Mouse (Mus musculus): ENCODE measurements around the gene Klhl3.

The Klhl3 gene

DNA sequence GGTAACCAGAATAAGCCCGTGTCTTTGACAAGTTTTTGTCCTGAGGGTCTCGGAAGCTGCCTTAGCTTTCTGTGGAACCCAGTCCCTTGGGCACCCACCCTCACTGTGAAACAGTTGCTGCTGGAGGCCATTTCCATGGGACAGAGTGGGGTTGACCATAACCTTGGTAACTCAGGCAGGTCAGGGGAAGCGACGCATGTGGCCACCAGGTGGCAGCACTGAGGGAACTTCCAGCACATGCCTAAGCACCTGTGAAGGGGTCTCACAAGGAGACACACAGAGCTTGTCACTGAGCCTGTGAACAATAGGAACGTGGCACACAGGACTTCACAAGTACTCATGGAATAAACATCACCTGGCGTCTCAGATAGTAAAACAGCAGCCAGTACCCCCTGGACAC lies 81.6 kb downstream of the Klhl3 start:
- in situ Hi-C loops (cut with MboI; ENCODE audit: unreplicated experiment in 2 of 2), result no loop called here

DNA sequence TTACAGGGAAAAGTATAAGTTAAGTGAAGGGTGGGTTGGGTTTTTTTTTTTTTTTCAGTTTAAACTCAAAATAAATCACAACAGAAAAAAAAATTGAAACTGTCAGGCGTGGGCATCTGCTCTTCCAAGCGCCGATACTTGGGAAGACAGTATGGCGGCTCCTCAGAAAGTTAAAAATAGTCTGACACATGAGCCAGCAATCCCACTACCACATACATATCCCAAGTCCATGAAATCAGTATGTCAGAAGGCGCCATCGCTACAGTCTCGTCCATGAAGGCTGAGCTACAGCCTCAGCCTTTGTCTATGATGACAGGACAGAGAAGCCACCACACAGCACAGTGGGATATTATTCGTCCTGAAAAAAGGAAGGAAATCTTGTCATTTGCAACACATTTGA lies 86.3 kb downstream of the Klhl3 start:
- in situ Hi-C loops (cut with MboI; ENCODE audit: unreplicated experiment in 2 of 2), result no loop called here

DNA sequence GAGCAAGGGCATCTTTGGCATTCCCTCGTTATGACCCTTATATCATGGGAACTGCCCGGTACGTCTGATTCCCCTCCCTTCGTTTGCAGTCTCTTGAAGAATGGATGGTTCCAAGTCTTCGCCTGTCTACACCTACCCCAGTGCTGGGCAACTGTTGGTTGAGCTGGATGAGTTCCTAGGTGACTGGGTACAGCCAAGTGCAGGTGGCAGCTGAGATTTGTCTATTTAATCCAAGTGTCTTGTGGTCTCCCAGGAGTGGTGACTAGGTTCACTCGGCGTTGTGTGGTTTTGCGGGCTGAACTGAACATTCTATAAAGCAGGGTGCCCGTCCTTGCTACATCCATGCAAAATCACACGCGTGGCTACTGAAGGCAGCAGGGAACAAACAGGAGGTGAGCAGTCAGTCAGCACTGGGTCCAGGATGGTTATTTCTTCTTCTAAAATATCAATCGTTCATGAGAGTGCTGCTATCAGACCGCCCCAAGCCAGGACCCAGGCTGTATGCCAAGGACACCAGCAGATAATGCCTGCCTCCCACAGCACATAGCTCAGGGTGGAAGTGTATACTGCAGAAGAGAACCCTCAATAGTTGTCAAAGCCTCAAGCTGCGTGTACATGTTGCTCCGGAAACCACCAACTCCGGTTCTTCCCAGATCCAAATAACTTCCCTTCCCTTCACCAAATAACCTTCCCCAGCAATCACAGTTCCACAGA lies 87.5 kb downstream of the Klhl3 start:
- in situ Hi-C loops (cut with MboI; ENCODE audit: unreplicated experiment in 2 of 2), result no loop called here

DNA sequence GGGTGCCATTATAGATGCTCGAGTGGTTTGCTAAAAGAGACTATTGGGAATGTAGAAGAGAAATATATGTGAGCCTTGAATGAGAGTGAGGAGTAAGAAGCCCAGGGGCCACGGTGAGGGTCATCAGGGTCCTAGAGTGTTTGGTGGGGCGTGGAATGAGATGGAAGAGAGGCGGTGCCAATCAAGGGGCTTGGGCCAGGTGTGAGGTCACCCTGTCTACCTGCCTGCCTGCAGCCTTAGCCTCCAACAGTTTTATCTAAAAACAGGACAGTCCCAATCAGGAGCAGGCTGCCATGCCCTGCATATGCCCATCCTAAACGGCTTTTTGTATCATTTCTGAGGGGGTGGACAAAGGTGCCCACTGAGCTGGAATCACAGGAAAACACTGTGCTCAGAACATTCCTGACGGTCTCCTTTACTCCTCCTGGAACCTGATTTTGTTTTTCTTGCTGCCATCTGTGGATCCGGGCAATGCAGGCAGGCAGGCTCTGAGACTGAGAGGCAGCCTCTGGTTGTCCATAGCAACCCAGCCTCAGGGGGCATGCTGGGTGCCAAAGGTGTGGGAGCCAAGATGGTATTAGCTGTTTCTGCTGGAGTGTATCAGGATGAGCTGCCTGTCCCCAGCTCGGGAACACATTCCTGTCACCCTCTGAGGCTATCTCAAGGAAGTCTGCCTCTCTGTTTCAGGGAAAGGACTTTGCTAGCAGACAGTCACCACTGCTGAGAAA lies 89.5 kb downstream of the Klhl3 start:
- in situ Hi-C loops (cut with MboI; ENCODE audit: unreplicated experiment in 2 of 2), result loop anchor here (25.0 kb wide), 2 partner anchors 563 to 1813 kb away; no protein-coding TSS in a partner anchor

DNA sequence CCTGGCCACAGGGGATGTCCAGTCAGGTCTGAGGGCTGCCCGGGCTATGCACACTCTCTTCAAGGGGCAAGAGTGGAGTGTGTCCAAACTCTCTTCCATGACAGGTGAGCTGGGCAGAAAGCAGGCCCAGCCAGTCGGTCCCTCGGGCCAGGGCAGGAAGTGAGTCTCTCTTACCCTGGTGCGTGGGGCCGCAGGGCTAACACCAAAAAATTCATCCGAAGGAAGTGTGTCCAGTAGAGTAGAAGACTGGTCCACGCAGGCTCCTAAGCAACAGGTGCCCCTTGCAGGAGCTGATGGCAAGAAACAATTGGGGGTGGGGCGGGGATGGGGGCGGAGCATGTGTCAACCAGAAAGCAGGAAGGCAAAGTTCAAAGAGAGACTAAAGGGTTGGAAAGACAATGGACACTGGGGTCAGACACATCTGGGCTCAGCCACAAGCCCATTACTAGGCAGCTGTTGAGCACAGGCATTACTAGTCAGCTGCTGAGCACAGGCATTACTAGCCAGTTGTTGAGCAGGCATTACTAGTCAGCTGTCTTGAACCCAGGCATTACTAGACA lies 90.3 kb downstream of the Klhl3 start:
- in situ Hi-C loops (cut with MboI; ENCODE audit: unreplicated experiment in 2 of 2), result loop anchor here (25.0 kb wide), 2 partner anchors 564 to 1814 kb away; no protein-coding TSS in a partner anchor

DNA sequence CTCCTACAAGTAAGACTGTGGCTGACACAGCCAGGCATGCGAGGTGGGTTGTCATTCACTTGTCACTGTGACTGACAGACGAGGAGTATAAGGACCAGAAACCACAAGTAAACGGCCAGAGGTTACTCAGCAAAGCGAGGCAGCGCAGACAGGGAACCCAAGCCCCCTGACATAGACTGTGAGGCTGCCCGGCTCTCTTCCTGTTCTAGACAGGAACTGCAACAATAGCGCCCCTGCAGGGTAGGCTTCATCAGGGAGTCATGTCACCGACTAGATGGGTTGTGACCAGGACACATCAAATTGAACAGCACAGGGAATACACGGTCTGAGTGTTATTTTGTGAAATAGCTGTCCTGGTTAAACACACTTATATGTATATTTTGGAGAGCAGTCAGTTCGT lies 93.0 kb downstream of the Klhl3 start:
- in situ Hi-C loops (cut with MboI; ENCODE audit: unreplicated experiment in 2 of 2), result loop anchor here (25.0 kb wide), 2 partner anchors 567 to 1817 kb away; no protein-coding TSS in a partner anchor

DNA sequence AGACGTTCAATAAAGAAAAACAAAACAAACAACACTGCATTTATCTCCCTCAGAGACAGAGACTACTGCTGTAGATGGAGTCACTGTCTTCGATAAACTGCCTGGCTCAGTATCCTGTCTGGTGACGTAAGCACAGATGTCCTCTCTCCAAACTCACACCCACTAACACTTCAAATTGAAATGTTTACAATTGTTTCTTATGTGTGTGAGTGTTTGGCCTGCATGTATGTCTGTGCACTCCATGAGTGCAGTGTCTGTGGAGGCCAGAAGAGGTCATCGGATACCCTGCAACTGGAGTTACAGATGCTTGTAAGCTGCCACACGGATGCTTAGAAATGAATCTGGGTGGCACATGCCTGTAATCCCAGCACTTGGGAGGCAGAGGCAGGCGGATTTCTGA lies 96.1 kb downstream of the Klhl3 start:
- in situ Hi-C loops (cut with MboI; ENCODE audit: unreplicated experiment in 2 of 2), result loop anchor here (25.0 kb wide), 2 partner anchors 570 to 1820 kb away; no protein-coding TSS in a partner anchor

DNA sequence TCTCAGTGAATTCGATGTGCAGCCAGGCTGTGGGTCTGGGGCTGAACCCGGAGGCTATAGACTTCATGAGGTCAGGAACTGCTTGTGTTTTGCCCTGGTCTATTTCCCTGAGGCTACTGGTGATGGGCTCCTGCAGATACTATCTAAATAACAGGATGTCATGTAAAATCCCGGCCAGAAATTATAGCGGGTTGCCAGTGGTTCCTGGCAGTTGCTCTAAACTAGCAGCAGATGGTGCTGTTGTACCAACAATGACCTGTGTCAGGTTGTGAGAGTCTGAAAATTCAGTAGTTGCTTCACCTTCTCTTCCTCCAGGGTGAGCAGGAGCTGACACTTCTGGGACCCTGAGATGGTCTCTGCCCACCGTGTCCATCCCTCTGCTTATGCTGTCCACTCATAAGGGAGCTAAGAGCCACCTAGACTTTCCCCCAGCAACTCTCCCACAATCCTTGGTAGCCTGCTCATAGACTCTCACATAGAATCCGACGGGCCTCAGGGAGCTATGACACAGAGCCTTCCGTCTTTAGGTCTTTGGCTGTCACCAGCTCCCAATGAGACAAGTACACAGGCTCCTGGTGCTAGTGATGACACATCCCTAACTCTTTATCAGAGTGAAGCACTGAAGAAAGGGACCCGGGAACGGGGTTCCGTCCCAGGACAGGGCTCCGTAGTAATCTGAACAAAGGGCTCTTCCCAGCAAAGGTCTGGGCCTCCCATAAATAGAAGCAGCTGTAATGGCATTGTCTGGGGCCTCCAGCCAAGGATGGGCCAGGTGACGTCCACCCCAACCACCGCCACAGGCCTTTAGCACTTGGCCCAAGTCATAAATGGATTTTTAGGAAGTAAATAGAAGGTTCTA lies 101.1 kb downstream of the Klhl3 start:
- in situ Hi-C loops (cut with MboI; ENCODE audit: unreplicated experiment in 2 of 2), result loop anchor here (25.0 kb wide), 2 partner anchors 575 to 1825 kb away; no protein-coding TSS in a partner anchor

DNA sequence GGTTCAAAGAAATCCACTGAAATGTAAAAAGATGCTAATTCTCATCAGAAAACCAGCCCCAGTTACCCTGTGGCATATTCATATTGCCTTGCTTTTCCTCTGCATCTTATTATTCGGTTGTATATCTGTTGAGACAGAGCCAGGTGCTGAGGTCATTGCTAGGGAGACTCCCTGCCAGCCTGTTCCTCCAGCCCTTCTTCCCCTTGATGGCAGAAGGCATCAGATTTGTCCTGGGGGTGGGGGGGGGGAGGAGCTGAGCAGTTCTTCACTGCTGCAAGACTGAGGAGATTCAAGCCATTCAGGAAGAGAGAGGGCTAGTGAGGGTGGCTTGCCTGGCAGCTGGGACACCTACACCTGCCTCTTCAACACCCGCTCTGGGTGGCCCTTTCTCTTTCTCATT lies 101.9 kb downstream of the Klhl3 start:
- in situ Hi-C loops (cut with MboI; ENCODE audit: unreplicated experiment in 2 of 2), result loop anchor here (25.0 kb wide), 2 partner anchors 576 to 1826 kb away; no protein-coding TSS in a partner anchor

DNA sequence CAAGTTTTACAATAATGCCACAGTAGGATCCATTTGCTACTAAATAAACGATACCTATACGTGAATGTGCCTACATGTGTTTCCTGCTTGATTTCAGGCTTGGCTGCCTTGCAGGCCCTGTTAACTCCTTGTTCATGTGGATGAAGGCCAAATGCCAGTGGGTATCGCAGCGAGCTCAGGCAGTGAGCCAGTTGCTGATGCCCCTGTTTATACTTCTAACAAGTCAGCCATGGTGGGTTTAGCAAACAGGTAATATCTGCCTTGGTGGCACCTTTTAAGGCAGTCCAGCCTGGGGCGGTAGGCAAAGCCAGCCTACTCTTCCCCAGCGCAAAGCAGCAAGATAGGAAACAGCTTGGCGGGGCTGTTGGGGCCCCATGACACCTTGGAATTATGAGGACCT lies 103.0 kb downstream of the Klhl3 start:
- in situ Hi-C loops (cut with MboI; ENCODE audit: unreplicated experiment in 2 of 2), result loop anchor here (25.0 kb wide), 2 partner anchors 577 to 1827 kb away; no protein-coding TSS in a partner anchor

DNA sequence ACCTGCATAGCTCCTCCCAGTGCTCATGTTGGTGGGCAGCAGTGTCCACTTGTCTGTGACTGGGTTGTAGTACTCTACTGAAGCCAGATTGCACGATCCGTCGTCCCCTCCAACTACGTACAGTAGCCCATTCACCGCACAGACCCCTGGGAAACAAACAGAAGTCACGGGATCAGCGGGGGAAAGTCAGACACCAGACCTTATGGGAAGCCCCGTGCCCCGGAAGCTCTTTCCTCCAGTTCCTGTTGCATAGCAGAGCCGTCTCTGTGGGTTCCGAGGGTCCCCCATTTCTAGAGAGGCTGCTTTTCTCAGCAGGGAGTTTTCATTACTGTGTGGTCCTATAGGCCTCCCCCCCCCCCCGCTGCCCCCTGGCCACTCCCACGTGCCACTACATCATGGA lies 104.1 kb downstream of the Klhl3 start:
- in situ Hi-C loops (cut with MboI; ENCODE audit: unreplicated experiment in 2 of 2), result loop anchor here (25.0 kb wide), 2 partner anchors 578 to 1828 kb away; no protein-coding TSS in a partner anchor

DNA sequence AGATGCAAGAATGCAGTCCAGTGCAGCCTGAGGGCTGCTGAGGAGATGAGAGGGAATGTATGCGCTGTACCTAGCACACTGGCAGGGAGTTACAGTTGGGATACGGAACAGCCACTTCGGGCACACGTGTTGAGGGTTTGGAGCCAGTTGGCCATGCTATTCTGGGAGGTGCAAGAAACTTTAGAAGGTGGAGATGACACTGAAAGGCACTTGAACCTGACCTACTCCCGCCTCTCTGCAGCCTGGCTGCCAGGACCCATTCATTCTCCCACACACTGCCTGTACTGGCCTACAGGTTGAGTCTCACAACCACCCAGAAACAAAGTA lies 105.4 kb downstream of the Klhl3 start:
- in situ Hi-C loops (cut with MboI; ENCODE audit: unreplicated experiment in 2 of 2), result loop anchor here (25.0 kb wide), 2 partner anchors 579 to 1829 kb away; no protein-coding TSS in a partner anchor

DNA sequence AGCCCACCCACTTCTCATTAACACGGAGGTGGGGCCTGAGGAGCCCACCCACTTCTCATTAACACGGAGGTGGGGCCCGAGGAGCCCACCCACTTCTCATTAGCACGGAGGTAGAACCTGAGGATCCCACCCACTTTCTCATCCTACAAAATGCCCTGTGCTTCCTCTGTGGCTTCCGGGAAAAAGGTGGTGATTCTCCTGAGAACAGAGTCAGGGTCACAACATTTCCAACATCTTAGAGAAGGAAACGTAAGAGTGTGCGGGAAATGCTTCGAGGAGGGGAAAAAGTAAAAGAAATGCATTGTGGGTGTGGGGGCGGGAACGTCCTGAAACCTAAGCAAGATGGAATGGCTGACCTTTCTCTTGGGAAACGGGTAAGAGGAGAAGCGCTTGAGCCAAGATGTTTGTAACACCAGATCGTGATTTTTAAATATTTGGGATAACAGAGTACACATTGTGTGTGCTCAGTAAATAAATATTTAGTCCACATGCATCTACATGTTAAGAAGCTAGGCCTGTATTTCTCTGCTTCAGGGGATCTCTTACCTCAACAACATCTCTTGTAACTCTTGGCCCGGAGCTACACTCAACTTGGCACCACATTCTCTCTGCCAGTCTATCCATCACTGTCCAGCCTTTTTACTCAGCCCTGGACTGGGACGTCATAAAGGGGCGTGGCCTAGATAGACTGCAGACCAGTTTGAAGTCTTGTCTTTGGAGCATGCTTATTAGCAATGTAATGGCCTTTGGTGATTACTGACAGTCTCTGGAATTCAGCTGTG lies 105.9 kb downstream of the Klhl3 start:
- in situ Hi-C loops (cut with MboI; ENCODE audit: unreplicated experiment in 2 of 2), result loop anchor here (25.0 kb wide), 2 partner anchors 580 to 1830 kb away; no protein-coding TSS in a partner anchor

DNA sequence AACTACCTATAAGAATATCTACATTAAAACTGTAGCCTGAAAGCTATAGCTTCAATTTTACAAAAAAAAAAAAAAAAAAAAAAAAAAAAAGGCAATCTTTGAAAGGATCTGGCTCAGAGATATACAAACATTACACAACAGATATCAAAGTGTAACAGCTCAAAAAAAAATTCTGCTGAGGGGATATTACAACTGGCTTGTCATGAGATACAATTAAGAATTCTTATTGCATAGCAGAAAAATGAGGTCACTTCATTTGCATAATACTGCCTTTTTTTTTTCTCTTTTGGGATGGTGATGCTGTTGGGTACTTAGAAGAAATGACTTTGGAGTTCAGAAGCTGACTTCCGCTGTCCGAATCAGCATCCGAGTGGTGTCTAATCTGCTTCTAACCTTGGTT lies 111.6 kb downstream of the Klhl3 start:
- in situ Hi-C loops (cut with MboI; ENCODE audit: unreplicated experiment in 2 of 2), result loop anchor here (25.0 kb wide), 2 partner anchors 586 to 1836 kb away; no protein-coding TSS in a partner anchor

DNA sequence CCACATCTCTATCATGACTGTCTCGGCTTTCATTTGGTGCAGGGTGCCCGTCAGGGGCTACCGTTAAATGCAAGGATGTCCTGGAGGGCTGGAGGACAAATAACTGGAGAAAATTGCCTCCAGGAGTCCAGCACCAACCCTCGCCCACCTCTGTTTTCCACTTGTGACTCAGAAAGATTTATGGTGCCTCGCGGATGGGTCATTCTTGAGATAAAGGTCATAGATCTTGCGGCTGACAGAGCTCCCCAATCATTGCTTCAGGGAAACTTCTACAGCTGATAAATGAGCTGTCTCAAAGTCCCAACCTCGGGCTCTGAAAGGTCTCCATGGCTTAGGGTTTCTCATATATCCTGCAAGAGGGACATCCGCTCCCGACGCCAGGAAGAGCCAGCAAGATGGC lies 116.9 kb downstream of the Klhl3 start:
- in situ Hi-C loops (cut with MboI; ENCODE audit: unreplicated experiment in 2 of 2), result no loop called here

DNA sequence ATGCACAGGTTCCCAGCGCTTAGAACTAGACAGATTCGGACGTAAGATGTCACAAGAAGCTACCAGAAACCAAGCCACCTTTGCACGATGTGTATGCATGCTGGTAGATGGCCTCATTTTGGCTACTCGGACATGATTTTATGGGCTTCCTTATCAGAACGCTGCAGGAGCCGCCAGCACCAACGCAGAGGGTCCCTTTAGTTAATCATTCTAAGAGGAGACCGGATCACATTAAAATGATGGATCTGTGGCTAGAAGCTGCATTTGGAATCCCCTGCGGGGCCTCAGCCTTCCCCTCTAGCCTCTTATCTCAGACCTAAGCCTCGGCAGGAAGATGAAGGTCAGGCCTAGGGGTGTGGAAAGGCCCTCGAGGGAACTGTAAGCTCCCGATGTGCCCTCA lies 117.5 kb downstream of the Klhl3 start:
- in situ Hi-C loops (cut with MboI; ENCODE audit: unreplicated experiment in 2 of 2), result no loop called here

DNA sequence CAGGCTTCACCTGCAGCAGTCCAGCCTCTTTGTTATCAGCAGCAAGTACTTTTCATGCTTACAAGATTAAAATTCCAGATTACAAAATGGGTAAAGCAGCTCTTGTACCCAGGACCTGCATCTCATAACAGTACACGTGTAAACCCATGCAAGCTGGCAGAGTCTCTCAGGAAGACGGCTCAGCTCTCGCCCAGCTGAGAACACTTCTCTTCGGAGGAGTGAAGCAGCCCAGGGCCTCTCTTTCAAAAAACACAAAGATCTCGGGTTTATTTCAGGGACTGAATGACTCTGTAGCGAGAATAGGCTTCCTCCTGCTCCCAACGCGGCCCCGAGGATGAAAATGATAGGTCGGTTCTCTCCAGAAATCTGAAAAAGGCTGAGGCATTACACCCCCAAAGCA lies 128.8 kb downstream of the Klhl3 start:
- in situ Hi-C loops (cut with MboI; ENCODE audit: unreplicated experiment in 2 of 2), result no loop called here

DNA sequence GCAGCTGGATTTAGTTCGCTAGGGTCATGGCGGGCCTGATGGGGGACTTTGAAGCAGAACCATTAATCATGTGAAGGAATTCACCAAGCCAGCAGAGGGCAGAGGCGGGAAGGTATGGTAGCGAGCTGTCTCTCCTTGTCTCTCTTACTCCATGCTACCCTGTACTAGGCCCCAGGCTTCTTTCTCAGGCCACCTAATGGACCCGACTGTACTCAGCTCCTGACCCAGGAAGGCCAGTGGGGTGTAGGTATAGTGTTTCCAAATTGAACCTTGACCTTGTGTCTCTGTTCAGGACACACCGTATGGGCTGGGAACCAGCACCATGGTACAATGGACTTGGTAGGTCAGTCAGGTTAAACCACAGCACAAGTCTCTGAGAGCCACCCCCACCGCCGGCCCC lies 129.2 kb downstream of the Klhl3 start:
- in situ Hi-C loops (cut with MboI; ENCODE audit: unreplicated experiment in 2 of 2), result no loop called here

DNA sequence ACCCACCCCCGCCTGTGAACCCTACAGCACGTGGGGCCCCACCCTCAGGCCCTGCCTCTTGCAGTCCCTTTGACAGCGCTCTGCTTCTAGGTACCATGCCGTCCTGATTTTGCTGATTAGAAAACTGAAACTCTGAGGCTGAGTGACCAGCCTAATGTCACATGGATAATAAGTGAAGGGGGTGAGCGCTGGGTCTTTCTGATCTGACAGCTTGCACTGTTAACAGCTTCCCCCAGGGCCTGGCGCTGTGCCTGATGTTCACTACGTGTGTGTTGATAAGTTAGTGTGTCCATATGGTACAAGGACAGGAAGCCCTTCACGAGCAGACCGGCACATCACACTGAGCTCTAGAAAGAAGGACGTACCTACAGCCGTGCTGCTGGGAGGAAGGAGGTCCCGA lies 130.1 kb downstream of the Klhl3 start:
- in situ Hi-C loops (cut with MboI; ENCODE audit: unreplicated experiment in 2 of 2), result no loop called here

DNA sequence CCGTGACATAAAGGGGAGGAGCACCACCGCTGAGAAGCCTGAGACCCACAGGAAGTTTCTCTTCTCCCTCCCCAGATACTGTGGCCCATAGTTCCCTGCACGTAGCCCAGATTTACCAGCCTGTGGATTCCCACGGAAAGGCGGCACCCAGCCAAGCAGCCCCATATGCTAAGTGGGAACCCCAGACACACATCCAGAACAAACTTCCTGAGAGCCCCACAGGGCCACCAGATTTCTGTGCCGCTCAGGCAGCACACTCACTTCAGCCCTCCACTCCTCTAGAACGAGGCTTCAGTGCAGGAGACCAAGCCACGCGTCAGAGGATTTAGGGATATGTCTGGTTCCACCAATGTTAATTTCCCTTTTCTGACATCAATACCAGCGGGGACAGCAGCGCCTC lies 130.5 kb downstream of the Klhl3 start:
- in situ Hi-C loops (cut with MboI; ENCODE audit: unreplicated experiment in 2 of 2), result no loop called here

All from v-Abl transformed pro-B cells (cell line).